Mouse (Mus musculus) erythroblast, embryonic 14.5 days (primary cell): ENCODE data around the gene Mrps27.

Experiments
- GATA1 ChIP-seq: IDR thresholded peaks from 2 replicates; pipeline ENCODE4 v1.6.1; 2012; ENCODE audit warnings: low read length, inconsistent platforms, mixed read lengths
- TAL1 ChIP-seq: IDR thresholded peaks from 3 replicates; pipeline ENCODE4 v1.6.1; 2012; ENCODE audit warnings: low read length, inconsistent platforms, mixed read lengths

DNA sequence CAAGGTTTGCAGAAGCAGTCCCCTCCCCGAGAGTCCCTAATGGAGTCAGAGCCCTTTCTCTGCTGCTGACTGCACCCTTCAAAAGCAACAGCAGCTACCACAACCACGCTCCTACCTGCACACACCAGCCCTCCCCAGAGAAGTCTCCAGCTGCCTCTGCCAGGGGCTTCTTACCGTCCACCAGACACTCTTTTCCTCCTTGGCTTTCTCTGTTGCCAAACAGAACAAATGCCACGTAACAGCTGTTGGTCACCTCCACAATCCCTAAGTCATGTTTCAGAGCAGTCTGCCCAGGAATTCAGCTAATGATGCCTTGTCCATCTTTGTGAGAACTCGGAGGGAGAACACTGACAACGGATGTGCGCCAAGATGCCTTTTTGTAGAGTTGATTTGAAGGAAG is 102.4 kb downstream of the Mrps27 start:
- TF ChIP-seq TAL1 = no peak
- no peak for TF ChIP-seq GATA1
